Mouse (Mus musculus): Measurements from ENCODE around the gene Dnah11. TPM values are rescaled to one million over a fixed set of nuclear protein-coding genes. Genes with fewer than 3 reads are reported as not detected.

The Dnah11 gene
- polyA plus RNA-seq, 1 experiment, result not detected

- H3K4me1 ChIP-seq (ENCODE audit: control insufficient read depth, insufficient read depth, insufficient read length, low read length), result no peaks in the 10 kb centered on the region
- no peak overlapping the region for H3K27ac ChIP-seq (replicated peaks; ENCODE audit: low read depth, low read length)
- no peak overlapping the region for H3K4me3 ChIP-seq (ENCODE audit: insufficient read depth, low read depth, low read length)
These were observed 314.2 kb downstream of the Dnah11 start for GRCm38 (mm10) chr12:117884627-117885026.

GRCm38 (mm10) chr12:117878341-117878740 is 320.5 kb downstream of the Dnah11 start:
- H3K4me3 ChIP-seq (ENCODE audit: insufficient read depth, low read depth, low read length), result no peak overlapping the region
- no peaks in the 10 kb centered on the region for H3K4me1 ChIP-seq (ENCODE audit: control insufficient read depth, insufficient read depth, insufficient read length, low read length)
- H3K27ac ChIP-seq (replicated peaks; ENCODE audit: low read depth, low read length), result no peak overlapping the region

GRCm38 (mm10) chr12:117872265-117872664 is 326.6 kb downstream of the Dnah11 start:
- Histone ChIP-seq H3K27ac (replicated peaks; ENCODE audit: low read depth, low read length) (no peak overlapping the region), H3K4me3 (ENCODE audit: insufficient read depth, low read depth, low read length) (no peak overlapping the region), H3K4me1 (ENCODE audit: control insufficient read depth, insufficient read depth, insufficient read length, low read length) (peaks cover 2% of the 10 kb centered on the region; the same call in 1 of the 2 replicates)

- Histone ChIP-seq H3K27ac (replicated peaks; ENCODE audit: low read depth, low read length) (no peak overlapping the region), H3K4me1 (ENCODE audit: control insufficient read depth, insufficient read depth, insufficient read length, low read length) (peaks cover 2% of the 10 kb centered on the region; the same call in 1 of the 2 replicates), H3K4me3 (ENCODE audit: insufficient read depth, low read depth, low read length) (no peak overlapping the region)
These were observed 330.9 kb downstream of the Dnah11 start for GRCm38 (mm10) chr12:117867708-117868564.

- H3K4me1 ChIP-seq (ENCODE audit: control insufficient read depth, insufficient read depth, insufficient read length, low read length), result no peaks in the 10 kb centered on the region
- no peak overlapping the region for H3K27ac ChIP-seq (replicated peaks; ENCODE audit: low read depth, low read length)
- no peak overlapping the region for H3K4me3 ChIP-seq (ENCODE audit: insufficient read depth, low read depth, low read length)
These were observed 336.2 kb downstream of the Dnah11 start for GRCm38 (mm10) chr12:117862655-117863054.

- Histone ChIP-seq H3K4me1 (ENCODE audit: control insufficient read depth, insufficient read depth, insufficient read length, low read length) (no peaks in the 10 kb centered on the region), H3K27ac (replicated peaks; ENCODE audit: low read depth, low read length) (no peak overlapping the region), H3K4me3 (ENCODE audit: insufficient read depth, low read depth, low read length) (no peak overlapping the region)
These were observed 337.6 kb downstream of the Dnah11 start for GRCm38 (mm10) chr12:117861249-117861648.

GRCm38 (mm10) chr12:117860840-117861239 is 338.0 kb downstream of the Dnah11 start:
- Histone ChIP-seq H3K4me1 (ENCODE audit: control insufficient read depth, insufficient read depth, insufficient read length, low read length) (no peaks in the 10 kb centered on the region), H3K4me3 (ENCODE audit: insufficient read depth, low read depth, low read length) (no peak overlapping the region), H3K27ac (replicated peaks; ENCODE audit: low read depth, low read length) (no peak overlapping the region)

- Histone ChIP-seq H3K4me3 (ENCODE audit: insufficient read depth, low read depth, low read length) (no peak overlapping the region), H3K27ac (replicated peaks; ENCODE audit: low read depth, low read length) (no peak overlapping the region), H3K4me1 (ENCODE audit: control insufficient read depth, insufficient read depth, insufficient read length, low read length) (no peaks in the 10 kb centered on the region)
These were observed 341.0 kb downstream of the Dnah11 start for GRCm38 (mm10) chr12:117857884-117858283.

GRCm38 (mm10) chr12:117857023-117857422 is 341.8 kb downstream of the Dnah11 start:
- Histone ChIP-seq H3K4me3 (ENCODE audit: insufficient read depth, low read depth, low read length) (no peak overlapping the region), H3K4me1 (ENCODE audit: control insufficient read depth, insufficient read depth, insufficient read length, low read length) (no peaks in the 10 kb centered on the region), H3K27ac (replicated peaks; ENCODE audit: low read depth, low read length) (no peak overlapping the region)

- no peaks in the 10 kb centered on the region for H3K4me1 ChIP-seq (ENCODE audit: control insufficient read depth, insufficient read depth, insufficient read length, low read length)
- H3K27ac ChIP-seq (replicated peaks; ENCODE audit: low read depth, low read length), result no peak overlapping the region
- H3K4me3 ChIP-seq (ENCODE audit: insufficient read depth, low read depth, low read length), result no peak overlapping the region
These were observed 345.5 kb downstream of the Dnah11 start for GRCm38 (mm10) chr12:117853316-117853715.

GRCm38 (mm10) chr12:117850472-117850871 is 348.4 kb downstream of the Dnah11 start:
- H3K4me3 ChIP-seq (ENCODE audit: insufficient read depth, low read depth, low read length), result no peak overlapping the region
- no peak overlapping the region for H3K27ac ChIP-seq (replicated peaks; ENCODE audit: low read depth, low read length)
- no peaks in the 10 kb centered on the region for H3K4me1 ChIP-seq (ENCODE audit: control insufficient read depth, insufficient read depth, insufficient read length, low read length)

- Histone ChIP-seq H3K27ac (replicated peaks; ENCODE audit: low read depth, low read length) (no peak overlapping the region), H3K4me1 (ENCODE audit: control insufficient read depth, insufficient read depth, insufficient read length, low read length) (no peaks in the 10 kb centered on the region), H3K4me3 (ENCODE audit: insufficient read depth, low read depth, low read length) (no peak overlapping the region)
These were observed 350.2 kb downstream of the Dnah11 start for GRCm38 (mm10) chr12:117848621-117849020.

GRCm38 (mm10) chr12:117844917-117845316 is 353.9 kb downstream of the Dnah11 start:
- Histone ChIP-seq H3K4me1 (ENCODE audit: control insufficient read depth, insufficient read depth, insufficient read length, low read length) (no peaks in the 10 kb centered on the region), H3K27ac (replicated peaks; ENCODE audit: low read depth, low read length) (no peak overlapping the region), H3K4me3 (ENCODE audit: insufficient read depth, low read depth, low read length) (no peak overlapping the region)

GRCm38 (mm10) chr12:117844075-117844408 is 354.8 kb downstream of the Dnah11 start:
- Histone ChIP-seq H3K4me1 (ENCODE audit: control insufficient read depth, insufficient read depth, insufficient read length, low read length) (no peaks in the 10 kb centered on the region), H3K4me3 (ENCODE audit: insufficient read depth, low read depth, low read length) (peak overlapping the region; percentile 68), H3K27ac (replicated peaks; ENCODE audit: low read depth, low read length) (no peak overlapping the region)

GRCm38 (mm10) chr12:117843302-117844074 is 355.4 kb downstream of the Dnah11 start:
- H3K4me1 ChIP-seq (ENCODE audit: control insufficient read depth, insufficient read depth, insufficient read length, low read length), result no peaks in the 10 kb centered on the region
- no peak overlapping the region for H3K27ac ChIP-seq (replicated peaks; ENCODE audit: low read depth, low read length)
- H3K4me3 ChIP-seq (ENCODE audit: insufficient read depth, low read depth, low read length), result peak overlapping the region; percentile 68
